Mouse (Mus musculus) regulatory T cell (primary cell): Measurements from ENCODE around the gene Cdh4.

Source experiments
- in situ Hi-C: fragments of 300-600 bp; cut with MboI, MseI; formaldehyde crosslinking; loops from one replicate; pipeline ENCODE4 v1.15.1; 2025; ENCODE audit warnings: high pct_unique_total_duplicates

Cdh4 gene

DNA sequence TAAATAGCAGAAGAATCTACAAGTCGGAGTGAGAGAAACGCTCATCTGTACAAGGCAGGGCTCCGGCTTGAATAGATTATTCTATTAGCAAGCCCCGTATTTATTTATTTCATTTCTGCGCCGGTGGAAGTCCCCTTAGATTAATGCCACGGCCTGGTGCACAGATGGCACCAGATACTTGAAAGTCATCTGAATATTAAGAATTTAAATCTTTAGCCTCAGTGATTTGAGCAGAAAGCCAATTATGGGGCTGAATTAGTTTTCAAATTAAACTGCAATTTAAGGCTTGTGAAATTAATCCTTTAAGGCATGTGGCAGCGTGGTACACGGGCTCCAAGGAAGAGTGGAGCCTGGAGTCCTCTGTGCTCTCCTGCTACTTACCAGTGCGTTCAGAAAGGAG lies 411.7 kb downstream of the Cdh4 start:
- in situ Hi-C loops = no loop called here

- in situ Hi-C loops = no loop called here
Observed at GRCm38 (mm10) chr2:179857086-179857485, 414.9 kb downstream of the Cdh4 start.

DNA sequence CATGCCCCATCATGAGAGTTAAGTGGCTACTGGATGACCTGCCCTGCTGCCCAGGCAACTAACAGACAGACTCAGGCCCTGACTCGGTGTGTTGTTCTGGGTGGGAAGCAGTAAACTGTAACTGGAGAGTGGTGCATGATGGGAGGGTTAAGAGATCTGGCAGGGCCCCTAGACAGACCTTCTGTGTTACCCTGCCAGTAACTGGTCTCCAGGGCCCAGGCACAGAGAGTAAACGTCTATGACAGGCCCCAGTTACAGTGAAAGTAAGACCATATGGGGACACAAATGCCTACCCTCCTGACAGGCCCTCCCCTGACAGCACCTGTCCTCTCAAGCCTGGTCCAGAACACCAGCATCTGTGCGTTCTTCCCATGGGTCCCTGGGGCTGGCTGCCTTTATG lies 420.4 kb downstream of the Cdh4 start:
- in situ Hi-C loops = loop anchor here (10.0 kb wide), 1 partner anchor 388 kb away; no protein-coding TSS in a partner anchor

GRCm38 (mm10) chr2:179863266-179863665 lies 421.0 kb downstream of the Cdh4 start:
- in situ Hi-C loops = loop anchor here (10.0 kb wide), 1 partner anchor 388 kb away; no protein-coding TSS in a partner anchor

GRCm38 (mm10) chr2:179865097-179865496 lies 422.9 kb downstream of the Cdh4 start:
- in situ Hi-C loops = loop anchor here (10.0 kb wide), 1 partner anchor 390 kb away; no protein-coding TSS in a partner anchor

- in situ Hi-C loops = loop anchor here (10.0 kb wide), 1 partner anchor 393 kb away; no protein-coding TSS in a partner anchor
Observed at GRCm38 (mm10) chr2:179867669-179868068, 425.4 kb downstream of the Cdh4 start.

DNA sequence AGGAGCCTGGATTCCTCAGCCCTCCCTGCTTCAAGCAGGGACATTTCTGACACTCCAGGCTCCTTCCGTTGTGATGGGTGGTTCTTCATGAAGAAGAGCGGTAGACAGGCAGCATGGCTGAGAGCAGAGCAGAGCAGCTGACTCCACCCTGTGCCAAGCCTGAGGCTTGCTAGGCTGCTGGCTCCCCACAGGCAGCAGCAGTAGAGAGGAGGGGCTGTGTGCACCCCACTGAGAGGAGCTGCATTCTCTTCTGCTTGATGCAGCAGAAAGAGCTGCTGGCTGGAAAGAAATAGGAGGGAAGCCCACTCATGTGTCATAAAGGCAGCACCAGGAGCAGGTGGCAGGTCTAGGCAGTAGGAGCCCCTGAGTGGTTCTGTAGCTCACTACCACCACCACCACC lies 427.6 kb downstream of the Cdh4 start:
- in situ Hi-C loops = loop anchor here (10.0 kb wide), 1 partner anchor 395 kb away; no protein-coding TSS in a partner anchor

DNA sequence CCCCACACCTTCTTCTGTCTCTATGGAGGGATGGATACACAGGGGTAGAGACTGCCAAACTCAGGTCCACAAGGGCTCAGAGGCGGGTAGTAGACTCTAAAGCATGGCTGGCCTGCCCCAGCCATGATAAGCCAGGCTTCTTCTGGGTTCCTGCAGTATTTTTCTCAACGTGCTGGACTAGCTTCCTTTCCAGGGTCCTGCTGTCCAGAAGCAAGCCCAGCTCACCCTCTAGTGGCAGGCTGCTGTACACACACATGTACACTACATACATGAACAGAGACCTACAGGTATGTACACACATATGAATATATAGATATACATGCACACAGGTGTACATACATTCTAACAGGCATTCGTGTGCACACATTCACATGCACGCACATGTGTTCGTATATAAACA lies 430.5 kb downstream of the Cdh4 start:
- in situ Hi-C loops = no loop called here

GRCm38 (mm10) chr2:179873315-179873714 lies 431.1 kb downstream of the Cdh4 start:
- in situ Hi-C loops = no loop called here

DNA sequence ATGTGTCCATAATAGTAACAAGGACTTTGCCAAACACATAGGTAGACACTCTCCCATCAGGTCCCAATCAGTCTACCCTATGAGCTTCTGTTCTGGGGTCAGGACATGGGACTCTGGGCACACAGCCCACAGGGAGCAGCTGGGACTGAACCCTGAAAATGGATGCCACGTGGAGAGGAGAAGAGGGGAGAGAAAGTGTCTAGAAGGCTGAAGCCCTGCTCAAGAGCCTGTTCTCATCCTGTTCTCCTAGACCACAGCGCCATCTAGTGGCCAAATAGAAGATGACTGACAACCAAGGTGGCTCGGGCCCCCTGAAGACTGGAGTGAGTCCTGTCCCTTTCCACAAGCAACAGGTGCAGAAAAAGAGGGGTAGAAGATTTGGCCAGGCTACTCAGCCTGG lies 432.9 kb downstream of the Cdh4 start:
- in situ Hi-C loops = no loop called here

GRCm38 (mm10) chr2:179877551-179878215 lies 435.5 kb downstream of the Cdh4 start:
- in situ Hi-C loops = no loop called here

- in situ Hi-C loops = loop anchor here (5.0 kb wide), 1 partner anchor 57 kb away; no protein-coding TSS in a partner anchor
Observed at GRCm38 (mm10) chr2:179884561-179884960, 442.3 kb downstream of the Cdh4 start.

GRCm38 (mm10) chr2:179891048-179891447 lies 448.8 kb downstream of the Cdh4 start:
- in situ Hi-C loops = no loop called here

DNA sequence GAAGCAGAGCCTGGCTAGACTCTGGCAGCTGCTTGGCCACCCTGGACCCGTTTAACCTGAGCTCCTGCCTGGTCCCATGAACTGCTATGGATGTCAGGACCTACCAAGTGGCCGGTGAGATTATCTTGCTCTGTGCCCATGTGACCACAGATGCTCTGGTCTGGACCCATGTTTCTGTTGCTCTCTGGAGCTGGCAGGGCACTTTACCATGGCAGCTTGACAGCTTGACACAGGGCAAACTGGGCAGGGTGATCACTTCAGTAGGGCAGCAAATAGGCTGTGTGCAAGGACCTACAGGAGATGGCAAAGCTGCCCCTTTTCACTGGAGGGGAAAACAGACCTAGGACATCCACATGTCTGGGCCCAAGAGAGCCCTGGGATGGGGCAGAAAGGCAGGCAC lies 454.7 kb downstream of the Cdh4 start:
- in situ Hi-C loops = no loop called here

DNA sequence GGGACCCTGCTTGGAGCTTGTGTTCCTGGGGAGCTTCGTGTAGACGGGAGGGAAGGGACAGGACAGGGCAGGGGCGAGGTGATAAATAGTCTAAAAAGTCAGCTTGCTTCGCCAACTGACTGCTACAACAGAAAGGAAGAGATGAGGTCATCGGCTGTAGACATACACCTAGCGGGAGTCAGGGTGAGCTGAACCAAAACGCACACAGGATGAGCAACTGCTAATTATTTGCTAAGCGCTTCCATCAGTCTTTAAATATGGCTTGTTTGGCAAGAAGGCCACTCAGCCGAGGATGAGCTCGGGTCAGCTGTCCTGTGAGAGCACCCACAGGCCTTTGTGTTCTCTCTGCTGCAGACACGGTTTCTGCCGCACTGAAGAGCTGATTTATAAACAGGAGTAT lies 470.7 kb downstream of the Cdh4 start:
- in situ Hi-C loops = no loop called here

GRCm38 (mm10) chr2:179913349-179913748 lies 471.1 kb downstream of the Cdh4 start:
- in situ Hi-C loops = no loop called here

DNA sequence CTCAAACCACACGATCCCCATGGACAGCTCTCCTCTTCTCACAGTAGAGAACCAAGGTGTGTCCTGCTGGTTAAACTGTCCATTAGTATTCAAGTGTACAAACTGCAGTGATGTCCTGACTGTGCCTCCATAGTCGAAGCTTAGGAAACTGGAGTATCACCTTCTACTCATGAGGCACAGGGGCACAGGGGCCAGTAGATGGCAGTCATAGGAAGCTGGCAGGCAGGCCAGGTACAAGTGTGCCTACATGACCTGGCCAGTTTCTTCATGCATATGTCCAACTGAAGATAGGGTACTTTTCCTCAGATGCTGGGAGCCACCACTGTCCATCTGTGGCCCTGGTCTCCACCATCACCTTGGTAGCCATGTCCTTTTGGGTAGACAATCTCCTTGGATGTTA lies 472.0 kb downstream of the Cdh4 start:
- in situ Hi-C loops = no loop called here

DNA sequence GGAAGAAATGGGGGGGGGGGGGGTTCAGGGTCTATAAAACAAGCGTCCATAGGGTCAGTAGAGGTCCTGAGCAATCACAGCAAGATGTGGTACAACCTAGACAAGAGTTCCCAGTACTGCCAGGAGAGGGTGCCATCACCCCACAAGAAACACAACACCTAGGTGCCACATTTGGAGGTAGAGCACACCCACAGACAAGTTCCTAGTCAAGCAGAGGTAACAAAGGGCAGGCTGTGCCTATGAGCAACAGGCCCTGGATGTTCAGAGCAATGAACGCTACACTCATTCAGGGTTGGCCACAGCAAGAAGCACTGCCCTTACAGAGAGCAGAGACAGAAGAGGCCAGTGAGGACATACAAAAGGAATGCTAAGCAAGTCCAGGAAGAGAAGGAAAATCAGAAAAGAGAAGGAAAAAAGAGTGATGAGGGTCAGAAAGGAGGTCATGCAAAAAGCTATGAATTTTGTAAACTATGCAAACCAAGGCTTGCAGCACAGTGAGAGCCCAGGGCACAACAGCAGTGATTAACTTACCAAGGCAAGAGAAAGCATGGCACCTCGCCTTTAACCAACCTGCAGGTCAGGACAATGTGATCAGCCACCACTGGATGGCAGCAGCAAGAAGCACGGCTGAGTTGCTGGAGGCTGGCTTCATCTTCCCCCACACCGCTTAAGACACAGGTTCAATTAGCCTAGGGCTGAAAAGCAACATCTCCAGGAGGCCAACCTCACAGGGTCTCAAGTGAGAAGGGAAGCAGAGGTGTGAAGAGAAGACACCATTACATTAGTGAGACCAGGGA lies 474.8 kb downstream of the Cdh4 start:
- in situ Hi-C loops = loop anchor here (5.0 kb wide), 1 partner anchor 130 kb away; no protein-coding TSS in a partner anchor

DNA sequence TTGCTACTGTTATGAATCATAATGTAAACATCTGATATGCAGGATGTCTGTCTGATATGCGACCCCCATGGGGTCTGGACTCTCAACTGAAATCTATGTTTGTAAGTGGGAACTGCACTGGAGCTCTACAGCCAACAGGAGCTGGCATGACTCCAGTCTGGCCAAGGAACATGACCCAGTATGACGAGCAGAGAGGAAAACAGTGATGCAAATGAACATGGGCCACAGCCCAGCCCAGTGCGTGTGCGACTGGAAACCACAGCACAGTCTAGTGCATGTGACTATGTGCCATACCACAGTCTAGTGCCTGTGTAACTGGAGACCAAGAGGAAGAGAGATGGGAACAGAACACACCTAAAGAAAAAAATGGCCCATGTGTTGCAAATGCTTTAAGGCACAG lies 477.8 kb downstream of the Cdh4 start:
- in situ Hi-C loops = no loop called here

DNA sequence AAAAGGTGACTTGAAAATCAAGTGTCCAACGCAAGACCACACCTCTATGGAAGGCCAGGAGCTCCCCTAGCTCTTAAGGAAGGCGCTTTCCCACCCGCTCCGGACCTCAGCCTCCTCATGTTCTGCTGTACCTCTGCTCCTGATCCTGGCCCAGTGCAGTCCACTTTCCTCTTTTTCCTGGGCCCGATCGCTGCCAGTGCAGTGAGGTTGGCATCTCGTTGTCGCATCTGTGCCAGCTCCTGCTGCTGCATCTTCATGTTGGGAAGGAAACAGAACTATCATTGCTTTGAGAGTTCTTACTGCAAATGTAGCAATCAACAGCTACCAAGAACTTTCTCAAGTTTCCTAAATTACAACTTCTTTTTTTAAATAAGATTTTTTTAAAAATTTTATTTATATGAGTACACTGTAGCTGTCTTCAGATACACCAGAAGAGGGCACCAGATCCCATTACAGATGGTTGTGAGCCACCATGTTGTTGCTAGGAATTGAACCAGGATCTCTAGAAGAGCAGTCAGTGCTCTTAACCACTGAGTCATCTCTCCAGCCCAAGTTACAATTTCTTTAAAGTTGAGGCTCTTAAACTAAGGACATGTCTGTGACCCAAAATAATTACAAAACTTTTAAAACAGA lies 478.9 kb downstream of the Cdh4 start:
- in situ Hi-C loops = no loop called here

DNA sequence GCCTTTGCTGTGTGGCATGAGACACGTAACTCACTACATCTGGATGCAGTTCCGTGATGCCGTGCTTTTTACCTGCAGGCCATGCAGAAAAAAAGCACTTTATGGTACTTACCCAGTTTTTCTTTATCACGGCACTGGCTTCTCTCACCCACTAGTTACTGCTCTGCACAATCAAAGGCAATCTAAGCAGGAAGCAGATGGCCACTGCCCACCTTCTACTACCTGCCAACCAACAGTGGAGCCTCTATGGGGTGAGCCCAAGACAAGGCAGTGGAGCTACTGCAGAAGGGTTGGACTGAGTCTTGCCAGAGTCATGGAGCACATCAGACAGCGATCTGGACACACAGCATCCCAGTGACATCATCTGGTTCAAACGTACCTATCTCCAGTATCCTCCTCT lies 481.8 kb downstream of the Cdh4 start:
- in situ Hi-C loops = no loop called here

GRCm38 (mm10) chr2:179929166-179929565 lies 486.9 kb downstream of the Cdh4 start:
- in situ Hi-C loops = no loop called here
